Comparison of ENCODE assay signal across 10 mouse cellular contexts in the genomic region with DNA sequence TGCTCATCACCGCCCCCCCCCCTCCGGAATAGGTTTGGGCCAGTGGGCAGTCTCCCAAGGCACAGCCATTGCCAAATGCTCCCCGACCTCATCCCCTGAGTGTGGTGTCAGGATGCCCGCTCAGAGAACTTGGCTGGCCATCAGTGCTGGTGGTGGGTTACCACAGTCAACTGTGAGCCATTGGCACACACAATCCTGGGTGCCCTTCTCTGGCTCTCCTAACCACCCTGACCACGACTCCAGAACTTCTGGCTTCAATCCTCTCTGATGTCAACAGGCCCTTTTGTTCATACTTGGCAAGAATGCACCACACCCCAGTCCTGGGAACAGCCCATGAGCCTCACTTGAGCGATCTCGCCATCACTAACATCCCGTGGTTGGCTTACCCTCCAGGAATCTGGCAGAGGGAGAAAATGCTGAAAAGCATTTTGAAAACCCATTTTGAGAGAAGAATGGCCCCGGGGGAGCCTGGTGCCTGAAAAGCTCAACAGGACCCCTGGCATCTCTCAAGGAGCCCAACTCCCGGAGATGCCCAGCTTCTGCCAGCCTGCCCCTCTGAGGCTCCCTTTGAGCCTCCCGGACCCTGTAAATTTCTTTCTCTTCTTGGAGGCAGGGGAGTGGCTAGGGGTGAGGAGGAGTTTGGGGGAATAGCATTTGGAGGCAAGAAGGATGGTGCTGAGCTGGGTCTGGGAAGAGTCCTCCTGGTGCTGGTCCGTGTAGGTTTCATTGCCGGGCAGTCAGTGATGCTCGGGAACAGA. TPM values are rescaled to one million over a fixed set of nuclear protein-coding genes. Genes with fewer than 3 reads are reported as not detected.
DNase-seq lines count a peak whose midpoint lies in the region.
"Had no signal": no experiment of that assay in that cellular context is flagged by ENCODE, and none has a peak within 500 bp of the region (broad histone marks: within the 10 kb centered on the region; RNA-seq: fewer than 3 reads in every experiment).

No protein-coding gene starts in this region.

- peak; percentile 31 to 48 for DNase-seq in layer of hippocampus, adult 18-20 months (ENCODE audit: low spot score in 2 of 2)
- no peak for DNase-seq in layer of hippocampus, adult 9-10 months (ENCODE audit: low spot score)
- peak; percentile 72 for DNase-seq in adipocyte (ENCODE audit: low spot score)
- DNase-seq in cerebellum, adult 9-11 months = peak; percentile 55
- DNase-seq in lung, postnatal 25 days (ENCODE audit: low spot score) = peak; percentile 26
- no peak for DNase-seq in kidney, postnatal 36 days
- no peak for DNase-seq in kidney, adult 11 months
- DNase-seq: embryo, embryonic 11 days; liver had no signal

RNA-seq across cellular contexts. Expression of a gene that starts 15.7 kb away (rescaled TPM):
- total RNA-seq in layer of hippocampus, adult 18-20 months (2021) = under 1 TPM; 0.20 to 0.42 TPM
- total RNA-seq: monocyte, adult 5-6 weeks had no signal

RNA-seq across cellular contexts. Expression of a gene that starts 23.5 kb away (rescaled TPM):
- total RNA-seq in layer of hippocampus, adult 18-20 months (2021) = not detected
- total RNA-seq: monocyte, adult 5-6 weeks had no signal

RNA-seq across cellular contexts. Expression of a gene that starts 49.2 kb away (rescaled TPM):
- not detected for total RNA-seq in layer of hippocampus, adult 18-20 months (2021)
- total RNA-seq: monocyte, adult 5-6 weeks had no signal

RNA-seq across cellular contexts. Expression of a gene that starts 51.4 kb away (rescaled TPM):
- total RNA-seq in layer of hippocampus, adult 18-20 months (2021) = 1 to 10 TPM; 4.8 to 6.1 TPM

Comparison
In these comparisons a context has a peak if more than half of its experiments do, and no peak if none do; other contexts are left out.
1. DNase-seq: peak in layer of hippocampus, adult 18-20 months (2 of 2), adipocyte (single experiment), cerebellum, adult 9-11 months (single experiment) and lung, postnatal 25 days (single experiment); none in layer of hippocampus, adult 9-10 months (single experiment), kidney, postnatal 36 days (0 of 2) and kidney, adult 11 months (single experiment).